Mouse (Mus musculus) layer of hippocampus, postnatal 36 days (tissue): ENCODE data around the gene Ctdspl. TPM values are rescaled to one million over a fixed set of nuclear protein-coding genes. Genes with fewer than 3 reads are reported as not detected.
A peak's percentile ranks its signal among the peaks of the same experiment; 100 is the strongest.

ENCODE experiments used
- DNase-seq, 2 experiments: peaks; one replicate each; pipeline ENCODE4 v3.0.0; 2022
- total RNA-seq, 2 experiments: library from RNA; stranded (reverse); gene quantifications; 2 replicates each; pipeline ENCODE4 v1.2.3; 2021

Gene Ctdspl
- total RNA-seq, 2 experiments from 2014 or later, result 24.1 to 28.5 TPM

DNA sequence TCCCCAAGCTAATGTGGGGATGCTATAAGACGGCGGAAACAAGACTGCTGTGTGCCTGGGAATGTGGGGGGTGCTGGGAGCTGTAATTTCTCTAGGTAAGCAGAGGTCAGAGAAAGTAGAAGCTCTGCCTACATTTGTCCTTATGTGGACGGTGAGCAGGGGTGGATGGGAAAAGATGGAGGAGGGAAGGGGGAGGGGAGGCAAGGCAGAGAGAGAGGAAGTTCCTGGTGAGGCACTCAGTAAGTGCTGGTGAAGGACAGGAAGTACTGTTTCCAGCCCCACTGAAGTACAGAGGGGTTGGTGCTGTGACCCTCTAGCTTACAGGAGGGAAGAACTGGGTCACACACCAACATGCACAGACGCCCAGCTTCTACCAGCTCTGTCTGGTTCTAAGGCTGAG, 138.0 kb downstream of the Ctdspl start:
- no peak for DNase-seq

DNA sequence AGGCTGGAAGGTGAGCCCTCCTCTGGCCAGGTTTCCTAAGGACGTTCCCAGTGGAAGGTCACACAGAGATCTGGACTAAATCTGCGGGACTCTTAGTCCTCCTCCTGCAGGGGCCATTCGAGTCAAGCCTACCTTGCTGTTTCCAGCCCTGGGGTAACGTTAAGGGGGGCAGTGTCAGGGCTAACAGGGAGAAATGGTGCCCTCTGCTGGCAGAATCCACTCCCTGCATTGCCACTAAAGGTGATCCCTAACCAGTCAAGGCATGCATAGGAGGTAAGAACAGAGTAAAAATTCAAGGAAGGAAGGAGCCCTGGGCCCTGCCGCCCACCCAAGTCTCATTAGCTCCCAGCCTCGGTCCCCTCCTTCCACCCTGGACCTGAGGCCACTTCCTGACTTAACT, 141.3 kb downstream of the Ctdspl start:
- peak; percentile 73 to 82 for DNase-seq

DNA sequence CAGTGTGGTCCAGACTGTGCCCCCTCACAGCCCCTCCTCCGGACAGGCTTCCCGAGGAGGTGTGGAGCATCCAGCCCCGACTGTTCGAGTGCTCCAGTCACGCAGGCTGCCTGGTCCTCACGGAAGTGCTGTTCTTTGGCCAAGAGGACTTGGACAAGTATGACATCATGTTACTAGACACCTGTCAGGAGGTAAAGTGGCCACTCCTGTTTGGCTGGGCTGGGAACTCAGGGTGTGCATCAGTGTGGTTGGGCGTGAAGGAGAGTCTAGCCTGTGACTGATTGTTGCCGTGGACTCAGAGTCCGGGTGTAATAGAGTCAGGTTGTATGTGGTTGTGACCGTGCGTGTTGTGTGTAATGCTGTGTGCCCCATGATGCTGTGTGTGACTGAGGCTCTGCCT, 142.0 kb downstream of the Ctdspl start:
- no peak for DNase-seq

DNA sequence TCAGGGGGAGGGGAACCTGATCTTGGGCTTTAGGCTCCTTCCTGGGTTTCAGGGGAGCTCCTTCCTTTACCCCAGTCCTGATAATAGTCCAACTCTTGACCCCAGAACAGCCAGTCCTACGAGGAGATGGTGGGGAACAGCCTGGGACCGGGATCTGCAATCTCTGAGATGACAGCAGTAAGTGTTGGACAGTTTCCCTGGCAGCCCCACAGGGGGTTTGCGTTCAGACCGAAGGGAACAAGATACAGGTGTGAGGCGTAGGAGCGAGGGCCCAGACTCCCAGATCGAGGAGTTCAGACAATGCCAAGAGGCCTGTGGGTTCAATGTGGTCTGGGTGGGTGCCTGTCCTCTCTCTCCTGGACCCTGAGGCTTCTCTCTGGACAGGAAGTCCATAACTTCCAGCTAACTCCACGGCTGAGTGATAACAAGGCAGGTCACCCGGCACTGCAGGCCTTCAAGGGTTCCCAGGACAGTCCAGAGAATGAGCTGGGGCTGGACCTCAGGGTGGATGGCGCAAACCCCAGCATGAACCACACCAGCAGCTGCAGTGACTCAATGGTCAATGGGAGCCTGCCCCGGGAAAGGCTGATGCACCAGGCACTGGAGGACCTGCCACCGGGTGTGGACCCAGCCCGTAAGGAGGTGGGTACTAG, 144.0 kb downstream of the Ctdspl start:
- DNase-seq, result no peak

DNA sequence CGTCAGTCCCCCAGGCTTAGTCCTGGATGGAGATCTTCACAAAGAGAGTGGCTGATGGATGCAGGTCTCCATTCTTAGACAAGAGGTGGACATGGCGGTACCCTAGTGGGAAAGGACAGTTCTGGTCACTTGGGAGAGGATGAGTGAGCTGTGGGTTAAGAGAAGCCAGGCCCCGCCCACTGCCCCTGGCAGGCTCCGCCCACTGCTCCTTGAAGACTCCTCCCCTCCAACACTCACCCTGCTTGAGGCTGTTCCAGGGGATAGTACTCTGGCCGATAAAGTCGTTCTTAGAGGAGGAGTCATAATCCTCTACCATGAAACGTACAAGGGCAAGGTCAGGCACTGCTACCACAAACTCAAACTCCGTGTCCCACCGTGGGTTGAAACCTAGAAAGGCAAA, 145.5 kb downstream of the Ctdspl start:
- no peak for DNase-seq

DNA sequence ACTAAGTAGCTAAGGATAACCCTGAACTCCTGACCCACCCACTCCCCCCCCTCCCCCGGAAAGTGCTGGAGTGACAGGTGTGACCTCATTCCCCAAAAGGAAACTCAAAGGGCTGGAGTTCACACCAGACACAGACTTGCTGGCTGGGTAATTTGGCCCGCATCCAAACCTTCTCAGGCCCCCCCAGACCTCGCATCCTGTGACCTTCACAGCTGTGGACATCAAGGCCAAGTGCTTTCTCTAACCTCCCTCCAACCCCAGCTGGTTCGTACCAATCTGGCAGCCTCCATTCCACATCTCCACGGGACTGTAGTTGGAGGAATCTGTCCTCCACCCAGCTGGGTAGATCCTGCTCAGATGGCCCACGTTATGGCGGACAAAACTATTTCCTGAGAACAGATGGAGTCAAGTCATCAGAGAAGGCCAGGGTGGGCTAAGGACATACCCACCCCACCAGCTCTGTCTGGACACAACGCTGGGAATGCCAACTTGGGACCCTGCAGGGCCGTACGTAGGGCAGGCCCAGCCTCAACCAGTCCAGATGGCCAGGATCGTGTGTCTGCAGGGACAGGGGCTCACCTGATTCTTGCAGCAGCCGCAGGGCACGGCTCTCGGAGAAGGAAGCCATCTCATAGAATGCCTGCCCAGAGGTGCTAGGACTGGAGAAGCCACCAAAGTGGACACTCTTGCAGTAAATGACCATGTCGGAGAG, 147.1 kb downstream of the Ctdspl start:
- DNase-seq, result no peak

DNA sequence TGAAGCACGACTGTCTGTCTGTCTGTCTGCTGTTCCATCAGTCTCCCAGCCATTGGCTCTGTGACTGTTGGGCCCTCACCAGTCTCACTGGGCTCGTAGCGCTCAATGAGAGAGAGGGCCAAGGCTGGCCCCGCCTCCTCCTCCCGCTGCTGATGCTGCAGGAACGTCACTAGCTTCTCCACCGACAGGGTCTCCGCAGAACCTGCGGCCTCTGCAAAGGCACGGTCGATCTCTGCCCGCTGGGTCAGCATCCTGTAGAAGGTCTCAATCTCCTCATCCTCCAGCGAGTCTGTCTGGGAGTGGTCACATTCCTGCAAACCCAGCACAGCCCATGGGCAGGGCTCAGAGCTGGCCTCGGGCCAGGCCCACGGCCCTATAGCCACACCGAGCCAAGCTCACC, 149.4 kb downstream of the Ctdspl start:
- no peak for DNase-seq

DNA sequence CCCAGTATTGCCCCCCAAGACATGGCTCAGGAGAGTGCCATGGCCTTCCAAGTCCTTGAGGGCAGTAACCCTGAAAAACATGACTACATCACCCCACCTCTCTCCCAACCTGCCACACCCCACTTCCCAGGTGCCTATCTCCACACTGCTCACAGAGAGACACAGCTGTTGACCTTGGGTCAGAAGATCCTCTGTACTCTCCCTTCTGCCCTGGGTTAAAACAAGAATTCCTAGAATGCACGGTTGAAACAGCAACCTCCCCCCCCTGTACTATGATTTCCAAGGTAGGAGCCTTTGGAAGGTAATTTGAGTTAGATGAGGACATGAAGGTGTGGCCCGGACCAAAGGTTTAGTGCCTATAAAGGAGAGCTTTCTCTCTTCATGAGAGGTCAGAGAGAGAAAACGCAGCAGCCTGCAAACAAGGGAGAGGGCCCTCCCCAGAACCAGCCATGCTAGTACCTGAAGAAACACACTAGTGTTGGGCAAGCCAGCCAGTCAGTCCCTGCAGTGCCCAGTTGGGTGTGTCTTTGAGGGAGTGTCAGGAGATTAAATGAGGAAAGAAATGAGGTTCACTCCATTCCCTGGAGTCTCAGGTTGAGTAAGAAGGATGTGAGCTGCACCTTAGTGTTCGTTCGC, 153.9 kb downstream of the Ctdspl start:
- DNase-seq, result no peak

DNA sequence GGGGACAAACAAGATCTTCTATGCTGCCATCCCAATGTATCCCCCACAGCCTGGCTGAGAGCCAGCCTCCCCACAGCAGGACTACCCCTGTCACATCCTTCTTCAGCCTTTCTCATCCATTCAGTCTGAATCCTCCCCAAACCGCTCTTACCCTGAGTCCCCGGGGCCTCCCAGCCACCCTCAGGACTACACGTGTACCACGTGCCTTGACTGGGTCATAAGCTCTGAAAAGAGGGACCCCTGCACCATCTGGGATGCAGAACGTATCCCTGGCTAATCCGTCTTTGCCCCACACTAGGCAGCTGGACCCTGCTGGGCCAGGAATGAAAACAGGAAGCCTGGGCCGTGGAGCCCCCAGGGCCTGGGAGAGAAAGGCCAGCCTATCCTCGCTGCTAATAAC, 155.8 kb downstream of the Ctdspl start:
- no peak for DNase-seq

DNA sequence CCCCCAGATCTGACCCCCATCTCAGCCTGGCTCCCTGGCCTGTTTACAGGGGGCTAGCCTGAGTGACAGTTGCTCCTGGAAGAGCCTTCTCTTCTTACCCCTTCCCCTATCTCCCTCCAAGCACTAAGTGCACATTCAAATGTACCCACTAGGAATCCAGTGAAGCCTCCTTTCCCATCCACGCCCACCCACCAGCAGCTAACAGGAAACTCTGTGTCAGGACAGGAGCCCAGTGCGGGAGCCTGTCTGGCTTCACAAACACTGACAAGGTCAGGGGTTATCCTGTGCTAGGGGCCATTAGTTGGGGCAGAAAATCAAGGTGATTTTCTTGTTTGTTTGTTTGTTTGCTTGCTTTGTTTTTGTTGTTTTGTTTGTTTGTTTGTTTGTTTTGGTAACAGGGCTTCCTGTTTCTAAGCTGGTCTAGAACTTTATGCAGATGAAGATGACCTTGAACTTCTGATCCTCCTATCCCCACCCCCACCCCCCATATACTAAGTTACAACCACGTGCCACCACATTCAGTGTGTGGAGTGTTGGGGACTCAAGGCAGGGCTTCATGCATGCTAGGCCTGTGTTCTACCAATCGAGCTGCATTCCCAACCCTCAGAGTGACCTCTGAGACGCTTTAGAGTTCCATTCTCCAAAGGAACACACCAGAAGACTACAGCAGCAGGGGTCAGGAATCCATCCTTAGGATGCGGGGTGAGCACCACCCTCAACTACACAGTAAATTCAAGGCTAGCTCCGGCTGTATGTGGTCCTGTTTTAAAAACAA, 156.6 kb downstream of the Ctdspl start:
- DNase-seq, result no peak

DNA sequence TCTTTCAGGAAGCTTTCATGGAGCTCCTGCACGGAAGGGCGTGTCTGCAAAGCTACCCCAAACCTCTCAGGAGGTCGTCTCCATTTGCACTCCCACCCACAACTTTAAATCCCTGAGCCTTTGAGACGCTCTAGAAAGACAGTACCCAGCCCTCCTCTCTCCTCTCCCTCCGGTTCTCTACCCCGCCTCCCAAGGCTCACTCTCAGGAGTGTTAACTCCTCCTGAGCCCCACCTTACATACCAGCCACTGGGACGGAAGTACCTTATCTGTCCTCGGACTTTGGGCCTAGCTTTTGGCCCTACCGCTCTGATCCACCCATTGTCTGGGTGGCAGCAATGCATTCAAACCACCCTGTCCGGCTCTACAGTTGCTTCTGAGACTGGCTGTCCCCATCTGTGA, 157.7 kb downstream of the Ctdspl start:
- DNase-seq, result no peak

DNA sequence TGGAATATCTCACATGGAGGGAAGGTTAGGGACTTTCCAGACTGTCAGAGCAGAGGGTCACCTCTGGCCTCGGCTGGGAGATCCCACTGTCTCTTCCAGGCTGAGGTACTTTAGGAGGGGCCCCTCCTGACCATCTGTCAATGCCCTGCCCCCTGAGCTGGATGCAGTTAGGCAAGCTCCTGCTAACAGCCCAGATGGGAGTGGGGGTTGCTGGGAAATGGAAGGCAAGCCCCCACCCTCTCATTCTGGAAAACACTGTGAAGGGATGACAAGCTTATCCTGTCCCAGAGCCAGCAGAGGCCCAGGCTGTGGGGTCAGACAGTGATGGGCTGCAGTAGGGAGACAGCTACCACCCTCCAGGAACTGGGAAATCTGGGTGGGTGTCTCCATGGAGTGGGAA, 160.2 kb downstream of the Ctdspl start:
- peak in 1 of 2 experiments; percentile 47 for DNase-seq

DNA sequence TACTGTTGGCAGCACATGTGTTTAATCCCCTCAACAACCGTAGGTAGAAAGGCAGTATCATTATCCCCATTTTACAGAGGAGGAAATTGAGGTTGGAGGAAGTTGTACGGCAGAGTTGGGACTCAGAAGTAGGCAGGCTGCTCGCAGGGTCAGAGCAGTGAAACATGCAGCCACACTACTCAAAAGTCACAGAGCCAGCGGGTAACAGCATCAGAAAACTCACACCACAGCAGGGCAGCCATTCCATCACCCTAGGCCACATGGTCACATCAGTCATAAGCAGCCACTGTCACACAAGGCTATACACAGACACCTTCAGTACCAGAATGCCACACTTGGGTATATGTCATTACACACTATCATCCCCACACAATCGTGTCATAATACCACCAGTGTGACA, 161.1 kb downstream of the Ctdspl start:
- DNase-seq, result no peak

DNA sequence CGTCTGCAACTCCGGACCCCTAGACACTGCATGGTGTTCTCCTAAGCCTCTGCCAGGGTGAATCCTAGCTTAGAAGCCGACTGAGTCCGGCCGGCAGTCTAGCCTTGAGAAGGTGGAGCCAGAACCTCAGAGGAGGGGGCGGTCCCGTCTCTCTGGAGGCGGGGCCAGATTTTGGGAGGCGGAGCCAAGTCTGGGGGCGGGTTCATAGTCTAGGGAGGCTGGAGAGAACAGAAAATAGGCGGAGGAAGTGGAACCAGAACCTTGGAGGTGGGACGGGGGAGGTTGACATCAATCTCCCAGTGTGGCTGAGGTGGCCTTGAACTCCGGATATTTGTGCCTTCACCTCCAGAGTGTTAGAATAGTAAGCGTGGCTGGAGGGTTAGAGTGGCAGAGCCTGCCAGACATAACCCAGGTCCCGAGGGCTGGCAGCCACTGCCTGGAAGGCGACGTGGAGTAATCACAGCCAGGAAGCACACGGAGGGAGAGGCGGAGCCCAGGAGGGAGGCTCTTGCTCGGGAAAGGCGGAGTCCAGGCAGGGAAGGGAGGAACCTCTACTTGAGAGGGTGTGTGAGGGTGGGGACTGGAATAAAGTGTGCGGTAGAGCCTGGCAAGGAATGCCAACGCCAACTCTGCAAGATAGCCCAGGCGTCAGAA, 162.0 kb downstream of the Ctdspl start:
- DNase-seq, result peak; percentile 70 to 72

DNA sequence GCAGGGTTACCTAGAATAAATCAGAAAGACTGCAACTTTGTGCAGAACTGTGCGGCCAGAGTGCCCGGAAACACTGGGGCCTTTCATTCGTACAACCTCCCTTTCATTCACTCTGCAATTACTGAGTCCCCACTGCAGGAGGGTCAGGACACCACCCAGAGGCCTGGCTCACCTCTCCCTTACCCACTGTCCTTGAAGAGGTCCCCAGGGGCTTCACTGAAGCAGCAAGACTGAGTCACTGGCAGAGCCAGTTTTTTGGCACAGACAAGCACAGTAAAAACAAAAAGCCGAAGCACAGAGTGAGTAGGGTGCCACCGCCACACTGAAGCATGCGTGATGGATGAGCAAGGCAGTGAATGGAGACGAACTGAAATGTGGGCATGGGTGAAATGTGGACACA, 163.2 kb downstream of the Ctdspl start:
- DNase-seq, result no peak

DNA sequence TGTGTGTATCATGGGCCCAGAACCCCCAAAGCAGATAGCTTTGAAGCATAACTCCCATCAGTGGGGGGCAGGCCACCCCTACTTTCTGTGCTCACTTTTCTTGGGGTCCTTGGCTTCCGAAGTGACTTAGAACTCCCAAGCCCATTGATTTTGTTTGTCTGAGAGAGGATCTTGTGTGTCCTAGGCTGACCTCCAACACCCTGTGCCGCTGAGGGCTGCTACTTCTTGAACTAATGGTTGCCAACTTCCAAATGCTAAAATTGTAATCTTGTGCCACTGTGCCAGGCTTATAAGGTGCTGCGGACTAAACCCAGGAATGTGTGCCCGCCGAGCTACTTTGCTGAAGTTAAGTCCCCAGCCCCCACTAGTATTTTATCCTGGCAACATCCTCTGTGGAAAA, 164.2 kb downstream of the Ctdspl start:
- no peak for DNase-seq

DNA sequence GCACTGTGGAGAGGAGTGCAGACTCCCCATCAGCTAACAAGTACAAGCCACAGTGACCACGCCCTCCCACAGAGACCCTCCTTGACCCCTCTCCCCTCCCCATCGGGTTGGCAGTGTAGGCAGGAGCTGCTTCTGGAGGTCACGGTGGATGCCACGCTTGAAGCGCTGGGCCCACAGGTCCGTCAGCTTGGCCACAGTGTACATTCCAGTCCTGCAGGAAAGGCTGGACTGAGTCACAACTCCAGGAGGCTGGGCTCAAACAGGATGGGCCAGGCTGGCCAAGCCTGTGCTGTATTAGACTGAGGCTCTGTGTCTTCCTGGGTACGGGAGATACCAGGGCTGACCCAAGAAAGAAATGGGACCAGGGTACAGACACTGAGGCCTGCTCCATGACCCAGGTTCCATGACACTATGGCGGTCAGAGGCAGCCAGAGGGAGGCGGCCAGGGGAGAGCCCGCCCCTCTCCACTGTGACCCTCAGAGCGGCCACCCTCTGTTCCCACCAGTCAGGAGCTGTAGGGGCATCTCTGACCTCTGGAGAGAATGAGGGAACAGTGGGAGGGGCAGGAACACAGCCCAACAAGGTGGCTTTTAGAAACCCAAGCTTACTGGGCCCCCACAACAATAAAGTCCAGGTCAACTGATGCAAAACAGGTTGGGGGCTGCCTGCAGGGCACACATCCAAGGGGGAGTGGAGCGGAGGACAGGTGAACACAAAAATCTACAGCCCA, 165.5 kb downstream of the Ctdspl start:
- no peak for DNase-seq

DNA sequence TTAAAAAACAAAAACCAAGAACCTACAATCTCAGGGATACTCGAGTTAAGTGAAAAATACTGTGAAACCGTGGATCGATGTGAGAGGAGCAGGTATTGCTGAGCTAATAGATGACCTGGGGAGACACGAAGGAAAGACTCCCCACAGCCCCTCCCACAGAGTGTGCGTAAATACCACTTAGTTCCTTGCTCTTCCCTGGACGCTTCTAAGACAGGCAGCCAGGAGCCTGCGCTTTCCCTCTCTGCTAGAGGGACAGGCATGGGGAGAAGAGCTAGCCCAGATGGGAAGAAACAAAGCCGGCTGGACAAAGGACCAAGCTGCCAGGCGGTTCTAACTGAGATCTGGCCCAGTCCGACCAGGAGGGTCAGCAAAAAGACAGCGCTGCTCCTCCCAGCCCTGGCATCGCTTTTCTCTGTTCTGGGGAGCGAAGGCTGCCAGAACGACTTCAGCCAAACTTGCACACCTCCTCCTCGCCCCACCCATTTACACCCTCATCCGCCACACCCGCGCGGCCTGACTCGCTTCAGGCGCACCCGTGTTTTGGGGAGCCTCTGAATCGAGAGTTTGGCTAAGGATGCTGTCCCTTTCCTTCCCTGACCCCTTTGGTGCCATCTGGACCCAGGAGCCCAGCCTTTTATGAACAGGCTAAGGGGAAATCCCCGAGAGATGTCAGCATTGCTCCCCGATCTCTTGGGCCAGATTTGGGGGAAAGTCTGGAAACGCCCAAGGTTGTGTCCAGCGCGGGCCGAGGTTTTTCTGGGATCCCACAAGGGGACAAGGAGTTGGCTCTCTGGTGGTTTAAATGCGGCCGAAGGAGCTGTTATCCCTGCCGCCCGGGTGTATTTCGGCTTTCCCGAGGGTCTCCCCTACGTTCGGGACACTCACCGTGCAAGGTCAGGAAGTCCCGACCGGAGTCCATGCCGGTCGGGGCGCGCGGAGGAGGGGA, 166.5 kb downstream of the Ctdspl start:
- no peak for DNase-seq
